ENCODE assay signal across 8 mouse cellular contexts in genomic region chr8:46471926-46472485, GRCm38 (mm10). TPM values are rescaled to one million over a fixed set of nuclear protein-coding genes. Genes with fewer than 3 reads are reported as not detected.
A peak's percentile ranks its signal among the peaks of the same experiment; 100 is the strongest.
DNase-seq lines count a peak whose midpoint lies in the region; ATAC-seq and TF ChIP-seq lines count a peak whose summit lies in the region.

No protein-coding gene starts in this region.

- TF ChIP-seq POLR2A in embryonic fibroblast, embryonic 13.5 days (IDR thresholded peaks at IDR 0.05; ENCODE audit: low read depth, low read length) = no peak
- TF ChIP-seq POLR2A in olfactory bulb, adult 2 months (IDR thresholded peaks at IDR 0.05; ENCODE audit: insufficient read depth, low read depth, low read length) = no peak

- no peaks in the 10 kb centered on the region for H3K36me3 ChIP-seq in lung, embryonic 16.5 days (ENCODE audit: control insufficient read depth, insufficient read depth, low read length)
- H3K36me3 ChIP-seq in limb, embryonic 10.5 days = no peaks in the 10 kb centered on the region

- peak overlapping the region; percentile 75 for H3K9ac ChIP-seq in lung, embryonic 16.5 days (ENCODE audit: low read length)

- WGBS in lung, embryonic 16.5 days = 29% methylated on average over 9 of the region's 9 CpGs
- WGBS in limb, embryonic 10.5 days = 49% methylated on average over 9 of the region's 9 CpGs
- WGBS in olfactory bulb, adult 2 months = 27% methylated on average over 9 of the region's 9 CpGs

- no peak overlapping the region for H3K27ac ChIP-seq in lung, embryonic 16.5 days (ENCODE audit: low read length)
- no peak overlapping the region for H3K27ac ChIP-seq in embryonic fibroblast, embryonic 13.5 days (ENCODE audit: insufficient read depth, low read length)
- no peak overlapping the region for H3K27ac ChIP-seq in limb, embryonic 10.5 days
- no peak overlapping the region for H3K27ac ChIP-seq in olfactory bulb, adult 2 months (ENCODE audit: insufficient read depth, low read depth, low read length)

- H3K4me3 ChIP-seq in lung, embryonic 16.5 days (ENCODE audit: low read length) = peak overlapping the region; percentile 66
- peak overlapping the region; percentile 58 for H3K4me3 ChIP-seq in embryonic fibroblast, embryonic 13.5 days (ENCODE audit: insufficient read depth, low read length)
- peak overlapping the region; percentile 91 for H3K4me3 ChIP-seq in limb, embryonic 10.5 days
- H3K4me3 ChIP-seq in olfactory bulb, adult 2 months (ENCODE audit: insufficient read depth, low read depth, low read length) = peak overlapping the region; percentile 17; the same call in 1 of the 2 replicates

- peak overlapping the region; percentile 95 for H3K4me2 ChIP-seq in lung, embryonic 16.5 days (ENCODE audit: low read depth, low read length)

- H3K27me3 ChIP-seq in lung, embryonic 16.5 days (ENCODE audit: control insufficient read depth, insufficient read depth, low read depth, low read length) = no peaks in the 10 kb centered on the region
- H3K27me3 ChIP-seq in limb, embryonic 10.5 days (ENCODE audit: low read depth, poor library complexity, severe bottlenecking) = peaks cover 11% of the 10 kb centered on the region

- H3K9me3 ChIP-seq in lung, embryonic 16.5 days (ENCODE audit: control insufficient read depth, low read length) = no peaks in the 10 kb centered on the region
- no peaks in the 10 kb centered on the region for H3K9me3 ChIP-seq in limb, embryonic 10.5 days (replicated peaks)

- TF ChIP-seq CTCF in embryonic fibroblast, embryonic 13.5 days (IDR thresholded peaks at IDR 0.05; ENCODE audit: borderline replicate concordance, insufficient read depth, low read length) = no peak
- no peak for TF ChIP-seq CTCF in olfactory bulb, adult 2 months (IDR thresholded peaks at IDR 0.05; ENCODE audit: insufficient read depth, low read depth, low read length)

- ATAC-seq in lung, embryonic 16.5 days (ENCODE audit: low read depth) = no peak

- no peak for DNase-seq in lung, postnatal 4 days
- DNase-seq in limb, embryonic 10.5 days (ENCODE audit: low spot score) = no peak
- DNase-seq in adrenal gland, postnatal 4 days (ENCODE audit: low spot score in 2 of 2) = no peak
- no peak for DNase-seq in cerebellum, adult 9-11 months
- no peak for DNase-seq in kidney, adult 18-20 months

- peaks cover 8% of the 10 kb centered on the region for H3K4me1 ChIP-seq in lung, embryonic 16.5 days (replicated peaks; ENCODE audit: control insufficient read depth, insufficient read depth, low read length)
- H3K4me1 ChIP-seq in embryonic fibroblast, embryonic 13.5 days (ENCODE audit: control insufficient read depth, insufficient read depth, low read length) = no peaks in the 10 kb centered on the region; the same call in 1 of the 2 replicates
- H3K4me1 ChIP-seq in limb, embryonic 10.5 days = peaks cover 10% of the 10 kb centered on the region
- peaks cover 3% of the 10 kb centered on the region; the same call in 1 of the 2 replicates for H3K4me1 ChIP-seq in olfactory bulb, adult 2 months (ENCODE audit: control insufficient read depth, insufficient read depth, low read length)

RNA-seq across cellular contexts. Expression of gene Acsl1, which starts 1.2 kb away (rescaled TPM):
- polyA plus RNA-seq in lung, embryonic 16.5 days (2015; fragmentation: Nextera tagmentation; extraction: Ambion mirVana) = 20.3 and 23.5 TPM in 2 replicates
- polyA plus RNA-seq in embryonic fibroblast, embryonic 13.5 days (2011; ENCODE audit: insufficient read length, low read depth, missing spikeins) = 10.1 and 12.7 TPM in 2 replicates
- polyA plus RNA-seq in limb, embryonic 10.5 days (2016; fragmentation: Nextera tagmentation; extraction: Ambion mirVana) = 5.8 and 7.0 TPM in 2 replicates
- not detected in 2 replicates for polyA plus RNA-seq in olfactory bulb, adult 2 months (2012; ENCODE audit: insufficient read depth, insufficient read length, low replicate concordance, missing spikeins)
- 100 to 1,000 TPM; 217 to 313 TPM for total RNA-seq in adrenal gland, postnatal 4 days (2021)

Comparison
In these comparisons a context has a peak if more than half of its experiments do, and no peak if none do; other contexts are left out.
1. H3K4me3 ChIP-seq: peak in every context shown above with its lines; median percentile 91 in limb, embryonic 10.5 days; 66 in lung, embryonic 16.5 days; 58 in embryonic fibroblast, embryonic 13.5 days; 17 in olfactory bulb, adult 2 months.